Mouse (Mus musculus): ENCODE results near the gene Qsox1. TPM values are rescaled to one million over a fixed set of nuclear protein-coding genes. Genes with fewer than 3 reads are reported as not detected.
A peak's percentile ranks its signal among the peaks of the same experiment; 100 is the strongest.

Qsox1 gene
- total RNA-seq, 2 experiments from 2014 or later, result 76.5 to 77.4 TPM

GRCm38 (mm10) chr1:155798000-155798399, 14.7 kb downstream of the Qsox1 start:
- no peak for DNase-seq

DNA sequence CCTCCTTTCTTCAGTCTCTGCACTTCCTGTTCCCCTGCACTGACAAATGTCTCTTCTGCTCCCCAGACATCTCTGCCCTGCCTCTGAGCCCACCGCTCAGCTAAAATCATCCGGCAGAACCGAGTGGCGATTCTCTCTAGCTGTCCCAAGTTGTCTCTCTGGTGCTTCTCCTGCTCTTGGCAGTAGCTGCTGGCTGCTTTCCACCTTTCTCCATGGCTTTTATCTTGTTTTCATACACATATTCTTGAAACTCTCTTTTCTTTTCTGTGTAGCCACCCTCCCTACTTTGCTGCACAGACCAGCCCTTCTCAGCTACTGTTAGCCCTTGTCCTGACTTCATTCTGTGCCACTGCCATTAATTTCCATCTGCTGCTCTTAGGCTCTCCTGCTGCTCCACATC, 15.3 kb downstream of the Qsox1 start:
- peak; percentile 33 for DNase-seq

DNA sequence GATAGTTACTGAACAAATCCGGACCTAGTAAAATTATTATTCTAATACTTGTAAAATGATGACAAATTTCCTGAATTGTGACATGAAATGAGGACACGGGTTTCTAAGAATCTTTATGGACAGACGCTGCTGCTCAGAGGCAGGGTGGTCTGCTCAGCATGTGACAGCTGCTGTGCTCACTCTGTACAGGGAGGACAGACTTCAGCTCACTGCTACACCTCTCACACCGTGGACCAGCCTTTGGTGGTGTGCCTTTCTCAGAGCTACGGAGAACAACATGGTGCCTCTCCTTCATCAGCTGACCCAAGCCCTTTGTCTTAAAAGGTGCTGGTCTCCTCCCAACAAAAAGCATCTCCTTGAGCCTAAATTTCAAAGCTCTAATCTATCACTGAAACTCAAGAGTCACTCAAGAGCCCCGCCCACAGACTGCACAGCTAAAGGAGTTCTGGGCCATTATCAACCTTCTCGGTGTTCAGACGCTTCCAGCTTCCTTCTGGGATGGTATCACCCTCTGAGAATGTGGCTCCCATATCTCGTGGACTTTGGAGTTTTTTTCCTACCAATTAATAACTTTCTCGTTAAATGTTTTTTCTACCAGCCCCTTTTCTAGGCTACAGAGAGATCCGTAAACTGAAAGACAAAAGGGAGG, 15.8 kb downstream of the Qsox1 start:
- DNase-seq, result no peak

DNA sequence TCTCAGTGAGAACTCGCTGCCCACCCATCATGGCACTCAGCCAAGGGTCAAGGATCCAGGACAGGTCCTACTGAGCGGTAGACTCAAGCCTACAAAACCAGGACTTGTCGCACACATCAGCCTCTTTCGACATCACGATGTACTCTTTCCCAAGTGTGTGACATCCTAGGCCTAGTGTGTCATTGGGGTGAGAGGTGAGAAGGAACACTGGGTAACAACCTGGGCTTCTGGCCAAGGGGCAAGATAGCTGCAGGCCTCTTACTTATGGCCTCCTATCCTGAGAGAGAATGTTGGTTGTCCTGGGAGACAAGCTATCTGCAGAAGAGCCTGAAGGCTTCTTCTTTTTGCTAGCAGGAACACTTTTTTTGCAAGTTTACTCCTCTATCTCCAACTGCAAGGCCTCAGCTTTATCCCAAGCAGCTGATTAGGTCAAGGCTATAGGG, 16.9 kb downstream of the Qsox1 start:
- DNase-seq, result peak; percentile 30

- DNase-seq, result no peak
Observed at GRCm38 (mm10) chr1:155794855-155795254, 17.8 kb downstream of the Qsox1 start.

DNA sequence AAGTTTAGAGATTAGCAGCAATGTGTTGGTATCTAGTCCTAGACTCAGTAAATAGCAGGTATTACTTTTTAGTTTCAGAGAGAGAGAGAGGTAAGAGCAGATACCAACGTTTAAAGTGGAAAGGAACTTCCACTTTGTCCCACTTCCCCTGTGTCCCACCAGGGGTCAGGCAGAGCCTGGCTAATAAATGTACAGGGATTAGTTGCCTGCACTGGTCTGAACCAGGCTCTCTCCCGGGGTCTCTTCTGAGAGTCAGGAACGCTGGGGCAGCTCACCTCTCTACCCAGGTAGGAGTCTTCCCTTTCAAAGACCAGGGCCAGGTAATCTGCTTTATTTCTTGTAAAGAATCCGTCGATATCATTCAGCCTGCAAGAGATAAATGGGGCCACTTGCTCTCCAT, 20.8 kb downstream of the Qsox1 start:
- DNase-seq, result no peak

GRCm38 (mm10) chr1:155790111-155790974, 22.3 kb downstream of the Qsox1 start:
- no peak for DNase-seq

- DNase-seq, result no peak
Observed at GRCm38 (mm10) chr1:155785886-155786285, 26.8 kb downstream of the Qsox1 start.

- peak; percentile 76 for DNase-seq
Observed at GRCm38 (mm10) chr1:155784343-155785205, 28.1 kb downstream of the Qsox1 start.

DNA sequence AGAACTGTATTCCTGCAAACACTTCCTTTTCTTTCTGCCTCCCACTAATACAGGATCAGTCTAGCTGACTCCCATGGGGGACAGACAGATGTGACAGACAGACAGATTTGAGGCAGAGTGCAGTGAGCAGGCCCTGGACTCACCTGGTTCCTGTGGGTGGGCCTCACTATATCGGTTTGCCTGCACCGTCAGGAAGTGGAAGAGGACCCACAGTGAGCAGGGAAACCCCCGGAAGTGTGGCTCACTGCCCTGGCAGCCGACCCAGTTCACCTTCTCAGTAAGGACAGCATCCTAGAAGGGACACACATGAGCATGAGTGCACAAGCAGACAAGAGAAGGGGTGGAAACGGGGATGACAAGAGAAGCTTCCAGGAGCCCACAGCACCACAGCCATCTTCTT, 30.3 kb downstream of the Qsox1 start:
- DNase-seq, result no peak

- DNase-seq, result no peak
Observed at GRCm38 (mm10) chr1:155777641-155778625, 34.8 kb downstream of the Qsox1 start.

- DNase-seq, result no peak
Observed at GRCm38 (mm10) chr1:155759167-155759566, 53.5 kb downstream of the Qsox1 start.

DNA sequence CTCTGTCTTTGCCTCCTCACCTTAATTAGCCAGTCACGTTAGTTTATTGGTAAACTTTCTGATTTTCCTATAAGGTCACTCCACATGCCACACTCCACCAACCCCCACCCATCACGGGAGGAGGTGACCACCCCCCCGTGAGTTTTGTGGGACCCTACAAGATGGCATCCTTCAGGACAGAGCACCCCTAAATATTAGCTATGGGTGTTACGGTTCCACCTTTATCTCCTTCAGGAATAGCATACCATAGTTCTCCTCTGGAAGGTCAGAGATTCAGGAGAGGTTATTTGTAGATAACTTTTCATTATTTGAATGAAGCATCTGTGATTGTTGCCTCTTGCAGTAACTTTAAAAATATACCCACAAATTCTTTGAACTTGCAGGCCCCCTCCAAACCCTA, 54.0 kb downstream of the Qsox1 start:
- no peak for DNase-seq

DNA sequence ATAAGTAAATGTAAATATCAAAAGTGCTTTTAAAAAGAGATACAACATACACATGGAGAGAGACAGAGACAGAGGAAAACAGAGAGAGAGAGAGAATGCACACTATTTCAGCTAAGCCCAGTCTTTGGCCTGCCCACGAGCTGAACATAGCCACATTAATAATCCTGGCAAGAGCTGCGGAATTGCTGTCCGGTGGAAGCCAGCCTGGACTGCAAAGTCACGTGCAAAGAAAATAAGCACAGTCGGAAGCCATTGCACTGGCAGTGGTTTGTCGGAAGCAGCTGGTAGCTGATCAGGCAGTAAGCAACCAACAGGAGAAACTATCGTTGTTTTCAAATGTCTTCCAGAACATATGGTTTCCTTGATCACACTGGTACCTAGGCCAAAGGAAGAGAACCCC, 55.1 kb downstream of the Qsox1 start:
- DNase-seq, result no peak

DNA sequence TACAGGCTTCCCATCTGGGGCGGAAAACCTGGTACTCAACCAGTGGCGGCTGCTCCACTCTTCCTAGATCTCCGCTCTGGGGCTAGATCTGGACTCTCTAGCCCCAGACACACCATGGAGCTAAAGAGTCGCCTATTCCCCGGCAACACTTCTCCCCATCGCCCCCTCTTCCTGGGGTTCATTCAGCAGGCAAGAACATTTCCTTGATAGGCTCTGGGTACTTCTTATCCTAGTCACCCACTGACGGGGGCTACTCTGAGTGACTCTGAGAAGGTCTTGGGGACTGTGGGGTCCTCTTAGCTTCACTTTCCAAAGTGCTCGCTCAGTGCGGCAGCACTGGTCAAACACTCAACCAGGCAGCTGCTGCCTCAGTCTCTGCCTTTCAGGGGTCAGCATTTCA, 59.3 kb downstream of the Qsox1 start:
- DNase-seq, result no peak

DNA sequence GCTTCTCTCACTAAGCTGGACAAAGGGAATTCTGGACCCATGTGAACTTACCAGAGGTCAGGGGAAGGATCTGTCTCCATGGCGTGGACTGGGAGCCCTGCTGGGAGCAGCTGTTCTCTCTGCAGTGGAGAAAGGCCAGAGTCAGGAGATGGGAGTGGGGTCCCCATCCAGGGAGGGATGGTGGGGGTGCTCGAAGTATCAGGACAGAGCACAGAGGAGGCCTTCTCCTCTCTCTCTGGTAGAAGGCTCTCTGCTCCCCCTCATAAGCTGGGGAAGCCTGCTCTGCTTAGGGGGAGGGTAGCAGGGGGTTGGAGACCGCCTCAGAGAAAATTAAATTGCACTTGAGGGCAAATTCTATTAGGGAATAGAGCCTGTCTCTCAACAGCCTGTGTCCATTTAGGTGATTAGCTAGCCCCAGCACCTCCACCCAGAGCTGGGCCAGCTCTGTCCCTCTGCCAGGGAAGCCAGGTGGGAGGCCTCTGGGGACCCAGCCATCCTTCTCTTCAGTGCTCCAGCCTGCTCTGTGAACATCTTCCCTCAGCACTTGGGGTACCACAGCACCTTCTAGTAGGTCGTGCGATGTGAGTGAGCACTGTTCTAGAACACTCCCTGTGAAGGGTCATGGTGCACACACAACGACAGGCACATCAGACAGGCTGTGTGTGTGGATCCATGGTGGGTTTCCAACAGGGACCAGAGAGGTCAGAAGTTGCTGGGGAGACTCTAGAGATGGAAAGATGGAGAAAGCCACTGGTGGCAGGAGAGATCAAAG, 61.0 kb downstream of the Qsox1 start, which contains the start of gene Lhx4:
Gene Lhx4, minus strand, starts transcription at position 201 of the 772 bp plus-strand sequence.
- DNase-seq, result no peak

- DNase-seq, result no peak
Observed at GRCm38 (mm10) chr1:155750517-155751178, 62.0 kb downstream of the Qsox1 start.

- no peak for DNase-seq
Observed at GRCm38 (mm10) chr1:155747911-155748310, 64.8 kb downstream of the Qsox1 start.

DNA sequence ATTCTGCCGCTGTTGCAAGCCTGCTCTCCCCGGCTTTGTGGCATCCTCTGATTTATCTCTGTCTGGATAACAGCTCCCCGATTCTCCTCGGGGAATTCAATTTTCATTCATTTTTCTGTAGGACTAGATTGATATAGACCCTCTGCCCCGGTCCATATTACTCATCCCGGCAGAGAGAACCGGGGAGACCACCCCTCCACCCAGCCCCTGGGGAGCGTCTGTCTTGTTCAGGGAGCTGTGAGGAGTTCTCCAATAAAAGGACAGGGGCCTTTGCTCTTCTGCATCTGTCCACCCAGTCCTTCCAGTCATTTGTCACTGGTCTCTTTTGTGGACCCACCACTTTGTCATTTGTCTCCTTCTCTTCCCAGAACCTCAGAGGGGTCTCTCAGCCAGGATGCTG, 65.7 kb downstream of the Qsox1 start:
- DNase-seq, result no peak
